Mouse (Mus musculus): Measurements from ENCODE around the gene Fanca. TPM values are rescaled to one million over a fixed set of nuclear protein-coding genes. Genes with fewer than 3 reads are reported as not detected.

Fanca gene
- total and polyA plus RNA-seq, 2 experiments from 2014 or later, result 6.7 to 37.1 TPM

DNA sequence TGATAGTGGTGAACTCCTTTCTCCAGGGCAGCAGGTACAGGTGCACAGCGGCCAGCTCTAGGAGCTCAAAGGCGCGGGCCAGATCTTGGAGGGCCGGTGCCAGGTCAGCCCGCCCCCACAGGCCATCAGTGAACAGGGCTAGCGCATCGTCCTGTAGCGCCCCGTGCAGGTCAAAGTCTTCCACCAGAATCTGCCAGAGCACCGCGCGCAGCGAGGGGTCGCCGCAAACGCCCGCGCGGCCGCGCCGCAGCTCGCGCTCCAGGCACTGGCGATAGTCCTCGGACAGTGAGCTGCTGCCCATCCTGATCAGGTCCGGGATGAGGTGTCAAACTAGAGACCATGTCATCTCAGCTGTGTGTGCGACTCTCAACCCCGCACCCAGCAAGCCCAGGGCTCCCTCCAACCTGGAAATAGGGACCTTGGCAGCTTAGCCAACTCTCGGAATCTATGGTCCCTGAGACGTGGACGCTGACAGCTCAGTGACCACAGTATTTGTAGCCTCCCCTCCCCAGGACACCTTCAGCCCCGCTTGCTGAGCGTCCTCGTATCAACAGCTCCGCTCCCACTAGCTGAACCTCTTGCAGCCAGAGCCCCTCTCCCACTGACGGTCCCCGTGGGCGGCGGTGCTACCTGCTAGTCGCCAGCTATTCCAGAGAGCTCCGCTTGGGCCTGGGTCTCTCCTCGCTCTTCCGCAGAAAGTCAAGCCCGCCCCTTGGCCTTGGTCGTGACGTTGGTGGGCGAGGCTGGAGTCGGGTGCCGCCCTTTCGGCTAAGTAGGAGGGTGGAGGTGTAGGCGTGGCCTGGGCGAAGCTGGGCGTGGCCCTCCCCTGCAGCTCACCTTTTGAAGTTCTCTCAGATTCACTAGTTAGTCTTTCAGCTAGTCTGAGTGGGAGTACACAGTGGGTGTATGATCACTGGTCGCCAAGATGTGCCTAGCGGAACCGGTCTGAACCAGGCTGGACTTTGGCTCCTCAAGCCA is 82.6 kb downstream of the Fanca start, which contains the start of gene Spata2l:
Gene Spata2l, minus strand, starts transcription at position 714 of the 978 bp plus-strand sequence.
- H3K27me3 ChIP-seq (ENCODE audit: control insufficient read depth, insufficient read depth, low read length), result 0 out of 2 replicates have a peak, but pooled peaks cover 3% of the 10 kb centered on the region
- ATAC-seq (ENCODE audit: insufficient read depth, low read depth) (peak; percentile 89), DNase-seq (ENCODE audit: low spot score) (peak; percentile 75)
- WGBS, result 1% methylated on average over 56 of the region's 57 CpGs
- no peaks in the 10 kb centered on the region for H3K9me3 ChIP-seq (replicated peaks; ENCODE audit: control insufficient read depth, low read length)
- peaks cover 10% of the 10 kb centered on the region for H3K4me1 ChIP-seq (ENCODE audit: control insufficient read depth, insufficient read depth)
- no peak within 1 kb of the TSS for H3K27ac ChIP-seq (ENCODE audit: low read depth)
- TF ChIP-seq CTCF (IDR thresholded peaks at IDR 0.05; ENCODE audit: low read depth) (no peak; the same call in 1 of the 2 replicates), EP300 (IDR thresholded peaks at IDR 0.05; ENCODE audit: low read depth) (no peak)
- peak within 1 kb of the TSS; percentile 58 for H3K9ac ChIP-seq (replicated peaks; ENCODE audit: low read depth, low read length)
- no peaks in the 10 kb centered on the region for H3K36me3 ChIP-seq (replicated peaks; ENCODE audit: control insufficient read depth, insufficient read depth, low read length)
- H3K4me2 ChIP-seq (ENCODE audit: low read depth, low read length), result peak within 1 kb of the TSS; percentile 96
- peak within 1 kb of the TSS; percentile 61 for H3K4me3 ChIP-seq (ENCODE audit: low read depth, low read length)

DNA sequence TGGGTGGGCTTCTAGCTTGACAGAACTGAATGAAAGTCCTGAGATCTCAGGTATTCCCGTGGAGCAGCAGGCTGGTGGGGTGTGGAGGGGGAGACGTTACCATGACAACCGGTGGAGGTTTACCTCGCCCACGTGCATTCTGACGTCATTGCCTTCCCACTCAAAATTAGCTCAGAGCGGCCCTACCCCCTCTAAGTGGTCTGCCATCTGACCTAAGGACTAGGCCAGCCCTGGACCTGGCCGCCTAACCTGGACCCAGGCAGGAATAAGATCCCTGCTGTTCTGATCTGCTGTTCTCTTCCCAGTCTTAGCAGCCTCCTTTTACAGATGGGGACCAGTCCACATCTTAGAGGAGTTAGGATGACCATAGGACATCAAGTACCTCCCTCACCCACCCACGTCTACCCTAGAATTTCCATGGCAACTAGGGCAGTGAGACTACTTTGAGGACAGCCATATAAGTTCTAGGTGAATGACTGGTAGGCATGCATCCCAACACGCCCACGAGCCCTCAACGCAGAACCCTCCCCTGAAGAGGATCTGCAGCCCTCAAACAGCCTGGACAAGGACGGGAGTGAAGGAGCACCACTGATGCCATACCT is 83.4 kb downstream of the Fanca start:
- H3K9ac ChIP-seq (replicated peaks; ENCODE audit: low read depth, low read length), result peak overlapping the region; percentile 58
- H3K27me3 ChIP-seq (ENCODE audit: control insufficient read depth, insufficient read depth, low read length), result 0 out of 2 replicates have a peak, but pooled peaks cover 3% of the 10 kb centered on the region
- H3K4me3 ChIP-seq (ENCODE audit: low read depth, low read length), result peak overlapping the region; percentile 61
- WGBS, result 29% methylated on average over 13 of the region's 13 CpGs
- DNase-seq (ENCODE audit: low spot score), result no peak
- peaks cover 10% of the 10 kb centered on the region for H3K4me1 ChIP-seq (ENCODE audit: control insufficient read depth, insufficient read depth)
- no peak for TF ChIP-seq CTCF (IDR thresholded peaks at IDR 0.05; ENCODE audit: low read depth)
- no peak for TF ChIP-seq EP300 (IDR thresholded peaks at IDR 0.05; ENCODE audit: low read depth)
- no peaks in the 10 kb centered on the region for H3K36me3 ChIP-seq (replicated peaks; ENCODE audit: control insufficient read depth, insufficient read depth, low read length)
- H3K4me2 ChIP-seq (ENCODE audit: low read depth, low read length), result peak overlapping the region; percentile 96
- ATAC-seq (ENCODE audit: insufficient read depth, low read depth), result no peak
- no peak overlapping the region for H3K27ac ChIP-seq (ENCODE audit: low read depth)
- H3K9me3 ChIP-seq (replicated peaks; ENCODE audit: control insufficient read depth, low read length), result no peaks in the 10 kb centered on the region

DNA sequence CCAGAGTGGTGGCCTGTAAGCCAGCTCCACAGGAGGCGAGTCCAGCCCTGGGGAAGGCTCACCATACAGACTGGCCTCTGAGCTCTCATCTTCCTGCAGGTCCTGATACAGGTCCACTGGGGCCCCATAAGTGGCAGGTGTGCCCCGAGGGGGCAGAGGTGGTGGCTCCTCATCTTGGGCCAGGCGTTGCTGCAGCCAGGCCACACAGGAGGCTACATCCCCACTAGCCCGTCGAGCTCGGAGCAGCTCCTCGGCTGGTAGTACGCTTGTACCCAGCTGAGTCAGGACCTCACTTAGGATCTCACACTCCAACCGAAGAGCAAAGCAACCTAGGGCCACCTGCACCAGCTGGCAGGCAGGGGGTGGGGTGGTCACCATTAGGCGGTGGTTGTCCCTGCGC is 84.6 kb downstream of the Fanca start:
- WGBS, result 75% methylated on average over 11 of the region's 11 CpGs
- no peak overlapping the region for H3K4me2 ChIP-seq (ENCODE audit: low read depth, low read length)
- no peak overlapping the region for H3K9ac ChIP-seq (replicated peaks; ENCODE audit: low read depth, low read length)

DNA sequence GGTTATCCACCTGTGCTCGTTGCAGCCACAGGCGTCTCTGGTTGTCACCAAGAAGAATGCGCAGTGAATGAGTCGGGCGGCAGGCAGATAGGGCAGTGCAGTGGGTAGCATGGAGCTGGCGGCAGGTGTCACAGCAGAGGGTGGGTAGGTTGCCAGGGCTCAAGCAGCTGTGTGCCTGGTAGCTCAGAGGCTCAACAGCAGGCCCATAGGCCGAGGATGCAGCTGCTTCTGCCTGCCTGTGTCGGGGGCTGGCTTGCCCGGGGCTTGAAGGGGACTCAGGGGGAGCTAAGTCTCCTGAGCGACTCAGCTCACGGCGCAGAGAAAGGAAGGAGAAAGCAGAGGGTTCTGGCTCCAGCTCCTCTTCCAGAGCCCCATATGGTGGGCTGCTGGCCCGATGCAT is 85.1 kb downstream of the Fanca start:
- no peak overlapping the region for H3K27ac ChIP-seq (ENCODE audit: low read depth)
- DNase-seq (ENCODE audit: low spot score), result no peak

More for the DNA sequence above, 84.6 kb downstream of the Fanca start:
- ATAC-seq (ENCODE audit: insufficient read depth, low read depth) (no peak), DNase-seq (ENCODE audit: low spot score) (no peak)
- H3K4me1 ChIP-seq (ENCODE audit: control insufficient read depth, insufficient read depth), result peaks cover 10% of the 10 kb centered on the region
- H3K9me3 ChIP-seq (replicated peaks; ENCODE audit: control insufficient read depth, low read length), result no peaks in the 10 kb centered on the region
- TF ChIP-seq EP300 (IDR thresholded peaks at IDR 0.05; ENCODE audit: low read depth), result no peak
- no peak for TF ChIP-seq CTCF (IDR thresholded peaks at IDR 0.05; ENCODE audit: low read depth)
- H3K36me3 ChIP-seq (replicated peaks; ENCODE audit: control insufficient read depth, insufficient read depth, low read length), result 0 out of 2 replicates have a peak, but pooled peaks cover 7% of the 10 kb centered on the region
- H3K4me3 ChIP-seq (ENCODE audit: low read depth, low read length), result no peak overlapping the region
- no peak overlapping the region for H3K27ac ChIP-seq (ENCODE audit: low read depth)
- 0 out of 2 replicates have a peak, but pooled peaks cover 3% of the 10 kb centered on the region for H3K27me3 ChIP-seq (ENCODE audit: control insufficient read depth, insufficient read depth, low read length)

DNA sequence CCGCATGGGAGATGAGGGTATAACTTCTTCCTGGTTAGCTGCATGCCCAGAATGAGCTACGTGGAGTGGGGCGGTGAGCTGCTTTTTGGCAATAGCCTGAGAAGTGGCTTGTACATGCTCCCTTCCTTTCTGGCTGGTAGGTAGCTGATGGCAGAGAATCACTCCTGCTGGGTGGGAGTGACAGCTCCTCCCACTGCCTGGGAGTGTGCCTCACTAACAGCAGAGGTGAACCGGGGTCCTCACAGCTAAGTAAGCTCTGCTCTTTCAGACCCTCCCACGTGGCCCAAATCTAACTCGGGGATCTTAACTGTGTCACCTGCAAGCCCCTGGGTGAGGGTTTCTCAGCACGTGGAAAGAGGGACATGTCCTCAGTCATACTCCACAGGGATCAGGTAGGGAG is 85.8 kb downstream of the Fanca start:
- Histone ChIP-seq H3K4me1 (ENCODE audit: control insufficient read depth, insufficient read depth) (peaks cover 10% of the 10 kb centered on the region), H3K9ac (replicated peaks; ENCODE audit: low read depth, low read length) (no peak overlapping the region), H3K27me3 (ENCODE audit: control insufficient read depth, insufficient read depth, low read length) (0 out of 2 replicates have a peak, but pooled peaks cover 3% of the 10 kb centered on the region), H3K9me3 (replicated peaks; ENCODE audit: control insufficient read depth, low read length) (no peaks in the 10 kb centered on the region), H3K36me3 (replicated peaks; ENCODE audit: control insufficient read depth, insufficient read depth, low read length) (peaks cover 19% of the 10 kb centered on the region), H3K4me3 (ENCODE audit: low read depth, low read length) (no peak overlapping the region), H3K27ac (ENCODE audit: low read depth) (no peak overlapping the region), H3K4me2 (ENCODE audit: low read depth, low read length) (no peak overlapping the region)
- no peak for TF ChIP-seq EP300 (IDR thresholded peaks at IDR 0.05; ENCODE audit: low read depth)
- TF ChIP-seq CTCF (IDR thresholded peaks at IDR 0.05; ENCODE audit: low read depth), result no peak
- 36% methylated on average over 7 of the region's 7 CpGs for WGBS
- DNase-seq (ENCODE audit: low spot score), result no peak
- no peak for ATAC-seq (ENCODE audit: insufficient read depth, low read depth)

More for the DNA sequence above, 85.1 kb downstream of the Fanca start:
- TF ChIP-seq CTCF (IDR thresholded peaks at IDR 0.05; ENCODE audit: low read depth) (no peak), EP300 (IDR thresholded peaks at IDR 0.05; ENCODE audit: low read depth) (no peak)
- H3K9ac ChIP-seq (replicated peaks; ENCODE audit: low read depth, low read length), result no peak overlapping the region
- 64% methylated on average over 13 of the region's 13 CpGs for WGBS
- no peaks in the 10 kb centered on the region for H3K9me3 ChIP-seq (replicated peaks; ENCODE audit: control insufficient read depth, low read length)
- H3K4me1 ChIP-seq (ENCODE audit: control insufficient read depth, insufficient read depth), result peaks cover 10% of the 10 kb centered on the region
- ATAC-seq (ENCODE audit: insufficient read depth, low read depth), result no peak
- H3K36me3 ChIP-seq (replicated peaks; ENCODE audit: control insufficient read depth, insufficient read depth, low read length), result peaks cover 12% of the 10 kb centered on the region; the same call in 1 of the 2 replicates
- H3K4me3 ChIP-seq (ENCODE audit: low read depth, low read length), result no peak overlapping the region
- no peak overlapping the region for H3K4me2 ChIP-seq (ENCODE audit: low read depth, low read length)
- 0 out of 2 replicates have a peak, but pooled peaks cover 3% of the 10 kb centered on the region for H3K27me3 ChIP-seq (ENCODE audit: control insufficient read depth, insufficient read depth, low read length)
